36 mouse cellular contexts compared by ENCODE assay signal in the genomic region with DNA sequence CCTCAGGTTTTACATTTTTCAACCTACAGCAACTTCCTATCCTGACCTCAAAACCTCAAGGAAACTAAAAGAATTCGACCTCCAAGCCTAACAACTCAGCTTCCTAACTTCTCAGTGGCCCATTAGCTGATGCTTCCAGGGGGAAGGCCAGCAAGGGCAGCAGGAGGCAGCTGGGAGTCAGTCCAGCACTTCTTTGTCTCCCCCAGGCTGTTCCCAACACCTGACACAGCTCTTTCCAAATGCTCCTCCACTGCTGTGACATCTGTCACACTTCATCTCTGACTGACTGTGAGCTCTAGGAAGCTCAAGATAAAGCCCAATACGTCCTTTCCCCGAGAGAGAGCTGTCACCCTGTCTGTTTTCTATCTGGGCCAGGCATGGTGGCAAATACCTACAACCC. TPM values are rescaled to one million over a fixed set of nuclear protein-coding genes. Genes with fewer than 3 reads are reported as not detected.
A peak's percentile ranks its signal among the peaks of the same experiment; 100 is the strongest.
DNase-seq lines count a peak whose midpoint lies in the region; ATAC-seq and TF ChIP-seq lines count a peak whose summit lies in the region.
"Had no signal": no experiment of that assay in that cellular context is flagged by ENCODE, and none has a peak within 500 bp of the region (broad histone marks: within the 10 kb centered on the region; RNA-seq: fewer than 3 reads in every experiment).

No protein-coding gene starts in this region.

- no peak overlapping the region for H3K9ac ChIP-seq in heart, embryonic 12.5 days
- H3K9ac ChIP-seq in heart, postnatal 0 days (replicated peaks; ENCODE audit: low read depth, low read length): no peak overlapping the region
- H3K9ac ChIP-seq in heart, adult 2 months (ENCODE audit: low read depth, low read length): no peak overlapping the region
- H3K9ac ChIP-seq: embryonic facial prominence, embryonic 13.5 days; forebrain, embryonic 15.5 days; intestine, embryonic 15.5 days; limb, embryonic 15.5 days; liver, embryonic 13.5 days; midbrain, embryonic 13.5 days; neural tube, embryonic 12.5 days had no signal

- no peaks in the 10 kb centered on the region for H3K9me3 ChIP-seq in heart, embryonic 12.5 days (replicated peaks)
- no peaks in the 10 kb centered on the region for H3K9me3 ChIP-seq in heart, postnatal 0 days (replicated peaks; ENCODE audit: control insufficient read depth, low read length)
- H3K9me3 ChIP-seq: embryonic facial prominence, embryonic 13.5 days; forebrain, embryonic 10.5 days; forebrain, embryonic 15.5 days; hindbrain, embryonic 10.5 days; intestine, embryonic 15.5 days; limb, embryonic 10.5 days; limb, embryonic 15.5 days; liver, embryonic 13.5 days; midbrain, embryonic 13.5 days; neural tube, embryonic 12.5 days had no signal

- H3K4me1 ChIP-seq in heart, embryonic 12.5 days (replicated peaks): peaks cover 8% of the 10 kb centered on the region; the same call in 1 of the 2 replicates
- 0 out of 2 replicates have a peak, but pooled peaks cover 6% of the 10 kb centered on the region for H3K4me1 ChIP-seq in heart, postnatal 0 days (ENCODE audit: control insufficient read depth, insufficient read depth)
- peaks cover 1% of the 10 kb centered on the region; the same call in 1 of the 2 replicates for H3K4me1 ChIP-seq in heart, adult 2 months (ENCODE audit: control insufficient read depth, insufficient read depth, low read length)
- H3K4me1 ChIP-seq in brown adipose tissue, adult 24 weeks (ENCODE audit: control insufficient read depth, insufficient read depth, insufficient read length, low read length): peaks cover 8% of the 10 kb centered on the region
- H3K4me1 ChIP-seq: embryonic facial prominence, embryonic 13.5 days; forebrain, embryonic 15.5 days; liver, embryonic 13.5 days; midbrain, embryonic 13.5 days; neural tube, embryonic 12.5 days had no signal

- H3K36me3 ChIP-seq in heart, embryonic 12.5 days: no peaks in the 10 kb centered on the region
- H3K36me3 ChIP-seq in heart, postnatal 0 days (replicated peaks; ENCODE audit: control insufficient read depth, insufficient read depth, low read length): no peaks in the 10 kb centered on the region
- H3K36me3 ChIP-seq in heart, adult 2 months (ENCODE audit: control insufficient read depth, insufficient read depth, low read length): no peaks in the 10 kb centered on the region
- H3K36me3 ChIP-seq: embryonic facial prominence, embryonic 13.5 days; forebrain, embryonic 10.5 days; forebrain, embryonic 15.5 days; hindbrain, embryonic 10.5 days; intestine, embryonic 15.5 days; limb, embryonic 10.5 days; limb, embryonic 15.5 days; liver, embryonic 13.5 days; midbrain, embryonic 13.5 days; neural tube, embryonic 12.5 days had no signal

- no peak for TF ChIP-seq CTCF in heart, postnatal 0 days (IDR thresholded peaks at IDR 0.05; ENCODE audit: low read depth)
- no peak for TF ChIP-seq CTCF in heart, adult 2 months (IDR thresholded peaks at IDR 0.05)

- ATAC-seq in heart, embryonic 12.5 days (ENCODE audit: insufficient number of reproducible peaks, low FRiP score): no peak; the same call in 1 of the 2 replicates
- ATAC-seq in heart, postnatal 0 days (ENCODE audit: insufficient read depth, low read depth): peak; percentile 27; the same call in 1 of the 2 replicates
- ATAC-seq: activated CD4-positive, CD25-positive, alpha-beta regulatory T cell, adult 4 months; forebrain, embryonic 15.5 days; hindbrain, embryonic 16.5 days; intestine, embryonic 15.5 days; lung, postnatal 0 days; midbrain, embryonic 13.5 days had no signal

- H3K4me3 ChIP-seq in heart, embryonic 12.5 days: no peak overlapping the region
- no peak overlapping the region for H3K4me3 ChIP-seq in heart, postnatal 0 days (ENCODE audit: low read depth, low read length)
- no peak overlapping the region for H3K4me3 ChIP-seq in heart, adult 2 months
- no peak overlapping the region for H3K4me3 ChIP-seq in brown adipose tissue, adult 24 weeks (ENCODE audit: insufficient read depth, low read depth, low read length)
- H3K4me3 ChIP-seq: embryonic facial prominence, embryonic 13.5 days; forebrain, embryonic 10.5 days; forebrain, embryonic 15.5 days; hindbrain, embryonic 10.5 days; intestine, embryonic 15.5 days; limb, embryonic 10.5 days; limb, embryonic 15.5 days; liver, embryonic 13.5 days; midbrain, embryonic 13.5 days; neural tube, embryonic 12.5 days had no signal

- TF ChIP-seq EP300 in heart, postnatal 0 days (IDR thresholded peaks at IDR 0.05; ENCODE audit: low read depth): no peak
- no peak for TF ChIP-seq EP300 in heart, adult 2 months (IDR thresholded peaks at IDR 0.05; ENCODE audit: insufficient read depth, low read depth, low read length)

- peak overlapping the region; percentile 76 for H3K27ac ChIP-seq in heart, embryonic 12.5 days (ENCODE audit: poor library complexity, severe bottlenecking)
- H3K27ac ChIP-seq in heart, postnatal 0 days (ENCODE audit: low read depth): peak overlapping the region; percentile 5; the same call in 1 of the 2 replicates
- H3K27ac ChIP-seq in heart, adult 2 months: no peak overlapping the region
- H3K27ac ChIP-seq in brown adipose tissue, adult 24 weeks (replicated peaks; ENCODE audit: low read depth, low read length): peak overlapping the region; percentile 2; the same call in 1 of the 2 replicates
- H3K27ac ChIP-seq: embryonic facial prominence, embryonic 13.5 days; forebrain, embryonic 10.5 days; forebrain, embryonic 15.5 days; hindbrain, embryonic 10.5 days; intestine, embryonic 15.5 days; kidney, postnatal 0 days; limb, embryonic 10.5 days; limb, embryonic 15.5 days; liver, embryonic 13.5 days; midbrain, embryonic 13.5 days; neural tube, embryonic 12.5 days had no signal

- H3K4me2 ChIP-seq in heart, embryonic 12.5 days: no peak overlapping the region
- H3K4me2 ChIP-seq in heart, postnatal 0 days (ENCODE audit: low read depth, low read length): no peak overlapping the region
- H3K4me2 ChIP-seq: embryonic facial prominence, embryonic 13.5 days; forebrain, embryonic 15.5 days; intestine, embryonic 15.5 days; limb, embryonic 15.5 days; liver, embryonic 13.5 days; midbrain, embryonic 13.5 days; neural tube, embryonic 12.5 days had no signal

- no peak for DNase-seq in heart, postnatal 10 days
- DNase-seq in heart, postnatal 0 days (ENCODE audit: low spot score): no peak
- DNase-seq in heart, adult 2 months: no peak
- peak; percentile 12 for DNase-seq in brain, adult 2 months (ENCODE audit: low read depth, low spot score)
- no peak for DNase-seq in testis, postnatal 10 days (ENCODE audit: low spot score)
- DNase-seq: adrenal gland, adult 2 months; adrenal gland, postnatal 36 days; cerebellum, adult 11 months; cerebellum, adult 9-11 months; kidney, adult 8-10 months; kidney, postnatal 4 days; liver, embryonic 13.5 days; lung, adult 18-20 months; lung, postnatal 4 days; right cerebral cortex, adult 18-20 months; spleen, adult 18-20 months; thymus, adult 18-20 months; thymus, postnatal 25 days had no signal

- H3K27me3 ChIP-seq in heart, embryonic 12.5 days (replicated peaks): no peaks in the 10 kb centered on the region
- H3K27me3 ChIP-seq in heart, postnatal 0 days (ENCODE audit: control insufficient read depth, insufficient read depth, low read length): no peaks in the 10 kb centered on the region
- no peaks in the 10 kb centered on the region for H3K27me3 ChIP-seq in heart, adult 2 months (ENCODE audit: control insufficient read depth, insufficient read depth, low read length)
- H3K27me3 ChIP-seq: CH12.LX; embryonic facial prominence, embryonic 13.5 days; forebrain, embryonic 15.5 days; intestine, embryonic 15.5 days; limb, embryonic 15.5 days; liver, embryonic 13.5 days; midbrain, embryonic 13.5 days; neural tube, embryonic 12.5 days had no signal

- 18% methylated on average over 3 of the region's 3 CpGs for WGBS in heart, embryonic 12.5 days
- 19% methylated on average over 3 of the region's 3 CpGs for WGBS in heart, postnatal 0 days
- 25% methylated on average over 3 of the region's 3 CpGs for WGBS in heart, adult 2 months

- no peaks in the 10 kb centered on the region for H3K79me2 ChIP-seq in heart, adult 2 months (replicated peaks; ENCODE audit: control insufficient read depth, insufficient read depth, low read length)

- intact Hi-C loops in heart, postnatal 10 days (cut with DNase I): no loop called here
- intact Hi-C loops in heart, adult 2 months (cut with DNase I): no loop called here

- TF ChIP-seq POLR2A in heart, adult 2 months (IDR thresholded peaks at IDR 0.05; ENCODE audit: insufficient read depth, low read depth, low read length): no peak

RNA-seq across cellular contexts. Expression of a gene that starts 55.0 kb away (rescaled TPM):
- 0.26 and 0.37 TPM in 2 replicates for polyA plus RNA-seq in heart, embryonic 12.5 days (2016; fragmentation: Nextera tagmentation; extraction: Ambion mirVana)
- under 1 TPM; 0.22 to 0.29 TPM for total RNA-seq in heart, postnatal 10 days (2021)
- total RNA-seq in heart, postnatal 0 days (2014; rRNA removed; ENCODE audit: low replicate concordance): not detected in 2 replicates
- polyA plus RNA-seq in heart, postnatal 0 days (2015; fragmentation: Nextera tagmentation; extraction: Ambion mirVana): 0.04 TPM in 1 of 2 replicates, not detected in the other
- total RNA-seq in heart, adult 2 months (2021): under 1 TPM; 0.13 to 0.18 TPM
- polyA plus RNA-seq in heart, adult 2 months (2012; rRNA removed): 0.37 and 0.53 TPM in 2 replicates
- polyA plus RNA-seq in brown adipose tissue, adult 24 weeks (2012; ENCODE audit: insufficient read depth, insufficient read length, missing spikeins): not detected in 2 replicates
- total RNA-seq: common myeloid progenitor, adult 5-6 weeks; megakaryocyte-erythroid progenitor cell, adult 5-6 weeks had no signal
